Mouse (Mus musculus) neural tube, embryonic 12.5 days (tissue): Measurements from ENCODE around the gene Prdx3. TPM values are rescaled to one million over a fixed set of nuclear protein-coding genes. Genes with fewer than 3 reads are reported as not detected.

ENCODE experiments used
- ATAC-seq: fragments of 200-750 bp; cut with Nextera tagmentation; 2 replicates; pipeline ENCODE4 v1.8.0; 2017; ENCODE audit warnings: low read depth, mild to moderate bottlenecking, moderate TSS enrichment, moderate library complexity; ENCODE audit not compliant: low FRiP score
- H3K27ac ChIP-seq: fragments of 300-500 bp; sonication (generic); 2 replicates; pipeline ENCODE4 v1.5.1; 2016
- H3K27me3 ChIP-seq: fragments of 300-500 bp; sonication (generic); replicated peaks from 2 replicates; pipeline ENCODE4 v1.6.1; 2016; ENCODE audit warnings: mild to moderate bottlenecking
- H3K36me3 ChIP-seq: fragments of 300-500 bp; sonication (generic); 2 replicates; pipeline ENCODE4 v1.6.1; 2016; ENCODE audit warnings: mild to moderate bottlenecking
- H3K4me1 ChIP-seq: fragments of 300-500 bp; sonication (generic); 2 replicates; pipeline ENCODE4 v1.6.1; 2016
- H3K4me2 ChIP-seq: fragments of 300-500 bp; sonication (generic); replicated peaks from 2 replicates; pipeline ENCODE4 v1.6.1; 2016; ENCODE audit warnings: mild to moderate bottlenecking
- H3K4me3 ChIP-seq: fragments of 300-500 bp; sonication (generic); 2 replicates; pipeline ENCODE4 v1.5.1; 2016
- H3K9ac ChIP-seq: fragments of 300-500 bp; sonication (generic); 2 replicates; pipeline ENCODE4 v1.6.1; 2016; ENCODE audit warnings: mild to moderate bottlenecking
- H3K9me3 ChIP-seq: fragments of 300-500 bp; sonication (generic); 2 replicates; pipeline ENCODE4 v1.6.1; 2016; ENCODE audit warnings: mild to moderate bottlenecking
- WGBS: fragments of 180-500 bp; shearing (Covaris S2); methylation state at CpG from one replicate; pipeline ENCODE4 v1.1.7; 2016; 5-methylcytosine and 5-hydroxymethylcytosine counted together
- polyA plus RNA-seq: library from polyadenylated mRNA; unstranded; fragments of >200 nt; fragmentation: Nextera tagmentation; extraction: Ambion mirVana; gene quantifications from 2 replicates; pipeline ENCODE4 v1.2.1, GENCODE M21; 2016

Prdx3 gene
- polyA plus RNA-seq: 98.7 and 102 TPM in 2 replicates

DNA sequence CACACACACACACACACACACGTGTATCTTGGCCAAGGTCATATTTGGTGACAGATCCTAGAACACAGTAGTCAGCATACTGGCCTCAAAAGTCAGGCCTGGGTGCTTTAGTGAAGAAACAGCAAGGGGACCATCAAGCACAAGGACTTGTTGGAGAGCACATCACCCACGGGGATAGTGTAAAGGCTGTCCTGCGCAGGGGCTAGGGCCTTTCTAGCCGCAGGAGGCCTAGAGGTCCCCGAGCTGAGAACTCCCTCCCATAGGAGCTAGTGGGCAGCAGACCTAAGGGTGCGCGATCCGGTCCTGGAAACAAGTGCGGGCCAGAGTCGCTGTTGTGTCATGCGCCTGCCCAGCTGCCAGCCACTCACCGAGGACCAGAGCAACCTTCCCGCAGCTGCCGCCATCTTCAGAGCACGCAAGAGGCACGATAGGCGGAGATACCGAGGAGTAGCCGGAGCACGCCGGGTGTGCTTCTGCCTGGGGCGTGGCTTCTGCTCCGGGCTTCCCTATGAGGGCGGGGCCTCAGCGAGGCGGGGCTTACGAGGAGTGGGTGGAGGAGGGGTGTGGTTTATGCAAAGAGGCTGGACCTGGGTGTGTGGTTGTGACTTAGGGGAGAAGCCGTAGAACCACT, at the start of gene Prdx3:
TSS of gene Prdx3 (minus strand) at position 493 of the 631 bp plus-strand sequence.
- Histone ChIP-seq H3K27me3 (no peaks in the 10 kb centered on the region), H3K36me3 (peaks cover 4% of the 10 kb centered on the region; the same call in 1 of the 2 replicates), H3K4me1 (peaks cover 8% of the 10 kb centered on the region), H3K9me3 (no peaks in the 10 kb centered on the region), H3K27ac (no peak within 1 kb of the TSS; the same call in 1 of the 2 replicates), H3K4me3 (peak within 1 kb of the TSS; percentile 57), H3K4me2 (peak within 1 kb of the TSS; percentile 67), H3K9ac (peak within 1 kb of the TSS; percentile 68)
- WGBS: under 1% methylated on average over 28 of the region's 28 CpGs
- peak; percentile 99 for ATAC-seq

DNA sequence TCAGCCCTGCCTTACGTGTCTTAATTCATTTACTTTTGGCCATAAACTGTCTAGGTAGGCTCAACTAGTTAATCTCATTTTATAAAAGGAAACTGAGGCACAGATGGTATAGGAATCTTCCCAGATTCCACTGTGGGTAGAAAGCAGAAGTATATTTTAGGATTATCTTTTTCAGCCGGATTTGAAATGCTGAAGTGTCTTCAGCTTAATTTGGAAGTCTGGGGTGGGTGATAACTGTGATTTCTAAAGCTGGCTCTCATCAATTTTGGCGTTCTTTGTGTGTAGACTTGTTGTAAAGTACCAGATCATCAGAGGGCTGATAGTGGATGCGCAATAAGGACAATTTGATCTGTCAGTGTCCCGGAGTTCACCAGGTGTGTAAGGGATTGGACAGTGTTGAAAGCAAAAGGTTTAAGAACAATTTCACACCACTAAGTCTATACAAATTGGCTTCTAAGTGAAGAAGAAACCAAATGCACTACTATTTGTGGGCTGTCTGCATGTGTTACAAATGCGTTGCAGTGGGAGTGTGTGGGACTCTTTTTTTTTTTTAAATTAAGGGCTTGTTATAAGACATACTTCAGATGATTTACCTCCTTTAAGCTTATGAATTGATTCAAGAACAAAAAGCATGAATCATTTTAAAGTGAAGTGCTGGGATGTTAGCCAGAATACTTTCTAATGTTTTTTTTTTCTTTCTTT, 42.7 kb upstream of the Prdx3 start:
- H3K4me1 ChIP-seq: no peaks in the 10 kb centered on the region
- no peak overlapping the region for H3K27ac ChIP-seq
- no peaks in the 10 kb centered on the region for H3K27me3 ChIP-seq
- no peak overlapping the region for H3K9ac ChIP-seq
- no peak for ATAC-seq
- 92% methylated on average over 6 of the region's 6 CpGs for WGBS
- H3K4me2 ChIP-seq: no peak overlapping the region
- no peak overlapping the region for H3K4me3 ChIP-seq
- H3K36me3 ChIP-seq: no peaks in the 10 kb centered on the region
- H3K9me3 ChIP-seq: no peaks in the 10 kb centered on the region

DNA sequence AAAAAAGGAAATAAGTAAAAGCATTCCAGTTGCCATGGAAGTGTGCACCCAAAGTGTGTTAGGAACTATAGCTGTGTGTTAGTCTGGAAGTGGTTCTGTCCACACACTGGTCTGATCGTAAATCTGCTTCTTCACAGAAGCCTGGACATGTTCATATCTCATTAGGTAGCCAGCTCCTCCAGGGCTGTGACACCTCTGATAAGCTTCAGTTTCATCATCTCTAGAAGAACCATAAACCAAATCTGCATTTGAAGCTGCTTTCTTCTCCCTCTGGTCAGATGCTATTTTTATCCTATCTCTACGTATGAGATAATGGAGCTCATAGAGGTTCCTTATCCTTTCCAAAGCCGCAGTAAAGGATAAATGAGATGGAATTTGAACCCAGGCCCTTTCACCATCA, 41.5 kb upstream of the Prdx3 start:
- WGBS: 90% methylated on average over 3 of the region's 3 CpGs
- Histone ChIP-seq H3K4me3 (no peak overlapping the region), H3K9me3 (no peaks in the 10 kb centered on the region), H3K27me3 (no peaks in the 10 kb centered on the region), H3K27ac (no peak overlapping the region), H3K4me1 (no peaks in the 10 kb centered on the region), H3K9ac (no peak overlapping the region), H3K4me2 (no peak overlapping the region), H3K36me3 (no peaks in the 10 kb centered on the region)
- no peak for ATAC-seq

DNA sequence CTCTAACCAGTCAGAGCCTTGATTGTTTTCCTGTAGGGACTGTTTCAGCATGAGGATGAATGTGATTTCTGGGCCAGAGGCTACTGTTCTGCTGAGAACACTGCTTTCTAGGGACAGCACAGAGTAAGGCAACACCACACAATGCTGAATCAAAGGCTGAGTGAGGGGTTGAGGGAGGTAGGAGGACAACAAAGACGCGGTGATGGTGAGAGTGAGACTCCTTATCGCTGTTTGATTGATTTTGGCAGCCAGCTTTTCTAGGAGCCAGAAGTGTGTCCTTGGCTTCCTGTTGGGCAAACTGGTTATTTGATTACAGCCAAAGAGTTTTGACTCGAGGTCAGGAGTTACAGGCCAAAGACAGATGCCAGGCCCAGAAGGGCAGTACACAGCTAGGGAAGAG, 40.9 kb upstream of the Prdx3 start:
- Histone ChIP-seq H3K4me3 (no peak overlapping the region), H3K27ac (no peak overlapping the region), H3K4me2 (no peak overlapping the region), H3K4me1 (no peaks in the 10 kb centered on the region), H3K36me3 (no peaks in the 10 kb centered on the region), H3K27me3 (no peaks in the 10 kb centered on the region), H3K9ac (no peak overlapping the region), H3K9me3 (no peaks in the 10 kb centered on the region)
- no peak for ATAC-seq
- WGBS: 78% methylated on average over 4 of the region's 4 CpGs

DNA sequence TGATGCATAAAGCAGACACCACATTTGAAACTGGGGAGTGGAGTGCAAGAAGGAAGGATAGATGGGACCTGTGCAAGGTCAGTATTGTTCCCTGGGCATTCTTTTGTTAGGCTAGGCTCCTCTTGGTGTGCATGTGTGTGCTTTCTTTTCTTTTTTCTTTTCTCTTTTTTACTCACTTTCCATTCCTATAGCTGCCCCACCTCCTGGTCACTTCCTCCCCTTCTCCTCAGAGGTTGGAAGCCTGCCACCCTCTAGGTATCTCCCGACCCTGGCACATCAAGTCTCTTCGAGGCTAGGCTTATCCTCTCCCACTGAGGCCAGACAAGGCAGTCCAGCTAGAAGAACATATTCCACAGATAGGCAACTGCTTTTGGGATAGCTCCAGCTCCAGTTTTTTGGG, 37.3 kb upstream of the Prdx3 start:
- H3K9me3 ChIP-seq: no peaks in the 10 kb centered on the region
- no peaks in the 10 kb centered on the region for H3K4me1 ChIP-seq
- H3K27ac ChIP-seq: no peak overlapping the region
- H3K4me2 ChIP-seq: no peak overlapping the region
- no peak overlapping the region for H3K9ac ChIP-seq
- no peaks in the 10 kb centered on the region for H3K27me3 ChIP-seq
- ATAC-seq: no peak
- no peak overlapping the region for H3K4me3 ChIP-seq
- 78% methylated on average over 2 of the region's 2 CpGs for WGBS
- H3K36me3 ChIP-seq: no peaks in the 10 kb centered on the region

DNA sequence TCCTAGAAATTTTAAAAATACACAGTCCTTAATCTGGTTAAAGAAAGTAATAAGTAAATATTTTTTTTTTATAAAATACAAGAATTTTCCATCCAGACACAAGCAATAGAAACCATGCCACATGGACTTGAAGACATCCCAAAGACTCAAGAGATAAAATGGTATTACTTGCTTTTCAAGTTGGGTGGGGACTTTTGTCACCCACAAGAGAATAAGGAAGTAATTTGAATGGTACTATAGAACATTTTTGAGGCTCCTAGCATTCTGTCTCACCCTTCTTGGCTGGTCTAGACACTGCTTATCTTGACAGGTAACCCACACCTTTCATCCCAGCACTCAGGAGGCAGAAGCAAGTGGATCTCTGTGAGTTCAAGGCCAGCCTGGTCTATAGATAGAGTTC, 35.9 kb upstream of the Prdx3 start:
- no peak overlapping the region for H3K27ac ChIP-seq
- H3K36me3 ChIP-seq: no peaks in the 10 kb centered on the region
- H3K4me1 ChIP-seq: no peaks in the 10 kb centered on the region
- no peak overlapping the region for H3K4me3 ChIP-seq
- no peaks in the 10 kb centered on the region for H3K9me3 ChIP-seq
- H3K27me3 ChIP-seq: no peaks in the 10 kb centered on the region
- no peak overlapping the region for H3K4me2 ChIP-seq
- H3K9ac ChIP-seq: no peak overlapping the region
- ATAC-seq: no peak

DNA sequence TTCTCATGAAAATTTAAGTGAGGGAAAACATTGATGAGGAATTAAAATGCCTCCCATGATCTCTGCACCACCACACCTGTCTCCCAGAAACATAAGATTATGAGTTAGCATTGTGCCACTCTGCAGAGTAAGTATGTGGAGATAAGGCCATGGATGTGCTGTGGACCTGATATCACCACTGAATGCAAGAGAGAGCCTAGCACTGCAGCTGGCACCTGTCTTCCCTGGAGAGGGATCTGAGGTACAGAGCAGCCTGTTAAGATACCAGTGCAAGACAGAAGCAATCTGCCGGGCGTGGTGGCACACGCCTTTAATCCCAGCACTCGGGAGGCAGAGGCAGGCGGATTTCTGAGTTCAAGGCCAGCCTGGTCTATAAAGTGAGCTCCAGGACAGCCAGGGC, 31.1 kb upstream of the Prdx3 start:
- no peaks in the 10 kb centered on the region for H3K27me3 ChIP-seq
- 93% methylated on average over 5 of the region's 5 CpGs for WGBS
- H3K36me3 ChIP-seq: no peaks in the 10 kb centered on the region
- no peak overlapping the region for H3K9ac ChIP-seq
- no peak overlapping the region for H3K4me2 ChIP-seq
- no peak for ATAC-seq
- H3K9me3 ChIP-seq: no peaks in the 10 kb centered on the region
- H3K27ac ChIP-seq: no peak overlapping the region
- no peak overlapping the region for H3K4me3 ChIP-seq
- H3K4me1 ChIP-seq: no peaks in the 10 kb centered on the region

DNA sequence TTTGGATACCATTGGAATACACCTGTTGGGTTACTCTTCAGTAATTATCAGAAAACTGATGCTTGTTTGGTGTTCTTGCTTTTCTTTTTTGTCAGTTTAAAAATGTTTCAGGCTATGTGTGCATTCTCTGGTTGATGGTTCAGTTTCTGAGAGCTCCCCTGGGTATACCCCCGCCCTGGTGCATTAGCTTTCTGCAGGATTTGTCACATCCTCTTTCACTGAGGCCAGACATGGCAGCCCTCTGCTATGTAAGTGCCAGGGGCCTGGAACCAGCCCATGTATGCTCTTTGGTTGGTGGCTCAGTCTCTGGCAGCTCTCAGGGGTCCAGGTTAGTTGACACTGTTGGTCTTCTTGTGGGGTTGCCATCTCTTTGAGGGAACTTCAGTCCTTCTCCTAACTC, 29.6 kb upstream of the Prdx3 start:
- no peak overlapping the region for H3K9ac ChIP-seq
- WGBS: 92% methylated on average over 1 of the region's 1 CpGs
- ATAC-seq: no peak
- H3K36me3 ChIP-seq: no peaks in the 10 kb centered on the region
- no peak overlapping the region for H3K27ac ChIP-seq
- H3K4me2 ChIP-seq: no peak overlapping the region
- no peaks in the 10 kb centered on the region for H3K4me1 ChIP-seq
- H3K4me3 ChIP-seq: no peak overlapping the region
- H3K9me3 ChIP-seq: no peaks in the 10 kb centered on the region
- no peaks in the 10 kb centered on the region for H3K27me3 ChIP-seq

DNA sequence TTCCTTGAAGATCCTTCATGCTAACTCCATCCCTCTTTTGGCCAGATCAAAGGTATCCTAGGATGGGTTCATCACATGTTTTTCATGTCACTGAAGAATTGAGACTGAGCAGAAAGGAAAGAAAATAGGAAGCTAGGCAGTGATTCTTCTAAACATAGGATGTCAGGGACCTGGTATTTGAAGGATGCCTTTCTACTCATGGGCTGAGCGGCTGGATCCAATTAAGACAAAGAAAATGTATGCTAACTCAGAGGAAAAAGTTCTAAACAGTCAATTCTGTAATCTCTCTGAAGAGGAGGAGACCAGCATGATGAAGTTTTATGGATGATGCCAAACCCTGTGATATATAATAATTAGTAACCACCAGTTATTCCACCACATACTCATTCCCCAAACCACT, 28.8 kb upstream of the Prdx3 start:
- Histone ChIP-seq H3K36me3 (no peaks in the 10 kb centered on the region), H3K27ac (no peak overlapping the region), H3K4me3 (no peak overlapping the region), H3K9me3 (no peaks in the 10 kb centered on the region), H3K4me1 (no peaks in the 10 kb centered on the region), H3K27me3 (no peaks in the 10 kb centered on the region), H3K4me2 (no peak overlapping the region), H3K9ac (no peak overlapping the region)
- ATAC-seq: no peak
- WGBS: 90% methylated on average over 1 of the region's 1 CpGs

DNA sequence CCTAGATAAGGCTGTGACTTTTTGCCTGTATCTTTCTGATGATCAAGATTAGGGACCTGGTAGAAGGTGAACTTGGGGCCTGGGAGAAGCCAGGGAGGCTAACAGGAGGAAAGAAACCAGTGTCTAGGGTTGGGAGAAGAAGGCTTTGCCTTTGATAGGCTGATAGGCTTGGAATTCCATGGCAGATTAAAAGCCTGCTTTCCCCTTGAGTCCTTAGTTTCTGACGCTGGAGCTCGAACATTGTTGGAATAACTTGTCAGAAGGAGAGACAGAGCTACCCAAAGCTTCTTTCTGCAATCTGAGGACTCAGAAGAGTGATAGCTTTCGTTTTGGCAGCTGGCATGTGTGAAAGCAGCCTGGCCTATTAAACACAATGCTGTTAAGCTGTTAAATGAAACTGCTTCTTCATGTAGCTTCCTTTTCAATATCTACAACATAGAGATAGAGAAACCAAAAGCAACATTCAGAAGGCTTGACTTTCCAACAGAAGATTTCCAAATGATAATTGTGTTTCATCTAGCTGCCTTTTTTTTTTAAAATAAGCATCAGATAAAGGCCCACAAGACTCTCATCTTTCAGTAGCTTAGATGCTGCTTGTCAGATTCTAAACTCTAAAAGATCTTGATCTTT, 21.0 kb upstream of the Prdx3 start:
- no peaks in the 10 kb centered on the region for H3K36me3 ChIP-seq
- 0 out of 2 replicates have a peak, but pooled peaks cover 9% of the 10 kb centered on the region for H3K4me1 ChIP-seq
- 48% methylated on average over 3 of the region's 3 CpGs for WGBS
- H3K4me3 ChIP-seq: no peak overlapping the region
- no peak overlapping the region for H3K9ac ChIP-seq
- no peaks in the 10 kb centered on the region for H3K9me3 ChIP-seq
- H3K27ac ChIP-seq: no peak overlapping the region
- H3K4me2 ChIP-seq: no peak overlapping the region
- H3K27me3 ChIP-seq: no peaks in the 10 kb centered on the region
- ATAC-seq: no peak

DNA sequence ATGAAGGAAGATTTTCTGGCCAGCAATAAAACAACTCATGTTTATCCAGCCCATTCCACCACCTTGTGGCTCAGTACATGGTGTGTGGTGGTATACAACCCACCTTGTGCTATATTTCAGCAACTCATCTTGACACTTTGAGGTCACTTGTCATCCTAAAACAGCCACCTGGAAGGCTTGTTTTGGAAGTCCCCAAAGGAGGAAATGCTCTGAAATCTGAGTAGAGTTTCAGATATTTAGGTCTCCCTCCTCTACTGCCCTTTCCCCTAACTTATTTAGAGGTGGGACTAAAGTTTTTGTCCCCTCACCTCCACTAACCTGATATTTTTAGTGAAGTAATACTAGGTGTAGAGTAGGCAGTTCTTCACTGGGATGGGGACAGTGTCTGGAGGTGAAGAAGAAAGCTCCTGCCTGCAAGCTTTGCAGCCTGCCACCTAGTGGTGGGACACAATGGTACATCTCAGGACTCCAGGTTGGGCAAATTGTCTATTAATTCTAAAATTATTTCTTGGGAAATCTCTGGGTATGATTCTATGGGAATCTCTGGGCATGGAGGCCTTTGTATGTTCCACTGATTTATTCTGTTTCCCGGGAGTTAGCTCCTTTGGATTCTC, 17.7 kb upstream of the Prdx3 start:
- H3K36me3 ChIP-seq: no peaks in the 10 kb centered on the region
- no peak overlapping the region for H3K9ac ChIP-seq
- no peaks in the 10 kb centered on the region for H3K9me3 ChIP-seq
- no peaks in the 10 kb centered on the region for H3K27me3 ChIP-seq
- no peak overlapping the region for H3K27ac ChIP-seq
- WGBS: 32% methylated on average over 1 of the region's 1 CpGs
- H3K4me3 ChIP-seq: no peak overlapping the region
- 0 out of 2 replicates have a peak, but pooled peaks cover 14% of the 10 kb centered on the region for H3K4me1 ChIP-seq
- ATAC-seq: no peak
- H3K4me2 ChIP-seq: peak overlapping the region; percentile 65

DNA sequence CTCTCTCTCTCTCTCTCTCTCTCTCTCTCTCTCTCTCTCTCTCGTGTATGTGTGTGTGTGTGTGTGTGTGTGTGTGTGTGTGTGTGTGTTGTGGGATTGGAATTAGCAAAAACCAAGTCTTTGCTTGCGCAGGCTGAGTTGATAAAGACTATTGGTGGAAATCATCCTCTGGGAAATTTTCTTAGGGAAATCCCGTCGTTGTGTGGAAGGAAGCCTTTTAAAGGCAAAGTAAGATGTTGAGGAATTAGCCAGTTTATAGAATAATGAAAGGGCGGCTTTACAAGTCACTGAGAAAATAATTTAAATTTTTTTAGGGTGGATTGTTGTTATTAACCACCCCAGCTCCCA, 16.7 kb upstream of the Prdx3 start:
- ATAC-seq: no peak
- Histone ChIP-seq H3K4me2 (peak overlapping the region; percentile 65), H3K27me3 (no peaks in the 10 kb centered on the region), H3K9ac (peak overlapping the region; percentile 83; the same call in 1 of the 2 replicates), H3K4me1 (0 out of 2 replicates have a peak, but pooled peaks cover 14% of the 10 kb centered on the region), H3K9me3 (no peaks in the 10 kb centered on the region), H3K4me3 (peak overlapping the region; percentile 74), H3K27ac (no peak overlapping the region), H3K36me3 (no peaks in the 10 kb centered on the region)
- WGBS: 12% methylated on average over 4 of the region's 5 CpGs
